Mouse (Mus musculus) left cerebral cortex, adult 11 months (tissue): ENCODE results near the gene Susd1.

Experiments used
- DNase-seq: peaks from one replicate; pipeline ENCODE4 v3.0.0; 2022; ENCODE audit warnings: low spot score

Gene Susd1

GRCm38 (mm10) chr4:59437990-59438854 lies at the start of gene Susd1:
Susd1 (minus strand) TSS chr4:59438633.
- DNase-seq: peak; percentile 33

DNA sequence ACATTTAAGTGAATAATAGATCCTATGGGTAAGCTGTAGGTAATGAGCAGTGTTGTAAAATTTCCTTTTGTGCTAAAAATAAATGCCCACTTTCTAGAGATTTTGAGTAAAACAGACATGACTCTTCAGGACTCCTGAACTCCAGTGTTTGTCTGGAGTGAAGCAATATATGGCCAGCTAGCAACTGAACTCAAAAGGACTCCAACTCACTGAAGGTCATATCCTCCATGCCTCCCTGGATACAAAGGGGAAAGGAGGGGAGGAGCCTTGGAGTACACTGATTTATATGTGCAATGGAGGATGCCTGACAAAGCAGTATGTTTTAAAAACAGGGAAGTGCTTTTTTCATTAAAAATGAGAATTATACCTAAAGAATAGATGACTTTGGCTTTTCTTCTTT lies 32.9 kb upstream of the Susd1 start:
- DNase-seq: no peak

DNA sequence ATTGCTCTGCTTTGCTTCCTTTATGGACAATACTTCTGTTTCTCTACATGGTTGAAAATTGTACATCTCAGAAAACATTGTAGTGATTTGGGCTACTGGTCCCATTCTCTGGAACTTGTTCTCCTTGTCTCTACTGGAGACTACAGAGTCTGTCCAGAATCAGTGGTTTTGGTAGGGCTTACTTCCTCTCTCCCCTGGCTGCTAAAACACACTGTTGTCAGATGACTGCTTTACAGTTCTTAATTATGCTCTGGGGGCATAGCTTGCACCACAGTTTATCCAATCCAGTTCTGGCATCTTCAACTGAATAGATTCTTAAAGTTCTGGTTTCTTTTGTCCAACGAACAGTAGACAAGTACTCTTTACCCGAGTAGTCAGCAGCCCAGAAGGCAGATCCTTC lies 27.0 kb upstream of the Susd1 start:
- DNase-seq: no peak

GRCm38 (mm10) chr4:59464661-59465060 lies 26.2 kb upstream of the Susd1 start:
- DNase-seq: no peak

DNA sequence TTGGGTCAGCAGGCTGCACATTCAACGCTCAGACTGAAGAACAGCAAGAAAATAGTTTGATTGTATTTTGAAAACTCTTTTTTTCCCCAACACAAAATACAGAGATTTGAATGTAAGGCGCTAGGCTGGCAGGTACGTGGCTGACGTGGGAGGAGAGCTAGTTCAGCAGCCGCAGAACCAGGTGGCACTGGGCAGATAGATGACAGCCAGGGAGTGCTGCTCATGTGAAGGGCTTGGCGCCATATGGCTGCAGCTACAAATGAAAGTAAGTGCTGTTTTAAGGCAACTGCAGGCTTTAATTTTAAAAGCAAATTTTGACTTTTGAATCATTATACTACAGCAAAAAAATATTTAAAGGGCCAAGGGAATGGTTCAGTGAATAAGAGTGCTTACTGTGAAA lies 24.1 kb upstream of the Susd1 start:
- peak; percentile 38 for DNase-seq

- no peak for DNase-seq
These were observed 22.8 kb upstream of the Susd1 start for GRCm38 (mm10) chr4:59461116-59461727.

GRCm38 (mm10) chr4:59459216-59459955 lies 21.0 kb upstream of the Susd1 start:
- no peak for DNase-seq

DNA sequence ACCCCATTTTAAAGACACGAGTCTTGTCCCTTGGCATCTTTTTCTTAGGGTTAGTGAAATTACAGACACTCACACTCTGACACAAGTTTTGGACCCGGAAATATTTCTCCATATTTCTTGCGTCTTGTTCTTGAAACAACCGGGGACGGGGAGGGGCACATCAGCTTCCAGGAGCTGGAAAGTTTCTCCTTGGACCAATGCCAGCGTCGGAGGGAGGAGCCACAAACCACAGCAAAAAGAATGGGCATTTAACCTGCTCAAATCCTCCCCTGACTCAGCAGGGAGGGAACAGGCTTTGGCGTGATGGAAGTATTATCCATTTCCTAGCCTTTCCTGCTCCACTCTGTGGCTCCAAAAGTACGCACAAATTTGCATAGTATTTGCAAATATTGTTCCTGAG lies 19.5 kb upstream of the Susd1 start:
- no peak for DNase-seq

GRCm38 (mm10) chr4:59457091-59457490 lies 18.7 kb upstream of the Susd1 start:
- no peak for DNase-seq

- DNase-seq: no peak
These were observed 17.0 kb upstream of the Susd1 start for GRCm38 (mm10) chr4:59455465-59455864.

GRCm38 (mm10) chr4:59454046-59454445 lies 15.6 kb upstream of the Susd1 start:
- no peak for DNase-seq

- no peak for DNase-seq
These were observed 14.1 kb upstream of the Susd1 start for GRCm38 (mm10) chr4:59452503-59452933.

DNA sequence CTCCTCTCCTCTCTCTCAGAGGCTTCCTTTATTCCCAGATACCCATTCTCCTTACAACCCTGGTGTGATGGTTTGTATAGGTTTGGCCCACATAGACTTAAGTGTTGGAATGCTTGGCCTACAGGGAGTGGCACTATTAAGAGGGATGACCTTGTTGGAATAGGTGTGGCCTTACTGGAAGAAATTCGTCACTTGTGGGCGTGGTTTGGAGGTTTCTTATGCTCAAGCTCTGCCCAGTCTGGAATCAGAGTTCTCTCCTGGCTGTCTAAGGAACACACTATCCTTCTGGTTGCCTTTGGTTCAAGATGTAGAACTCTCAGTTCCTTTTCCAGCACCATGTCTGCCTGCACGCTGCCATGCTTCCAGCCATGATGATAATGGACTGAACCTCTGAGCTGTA lies 12.5 kb upstream of the Susd1 start:
- no peak for DNase-seq

- DNase-seq: no peak
These were observed 11.9 kb upstream of the Susd1 start for GRCm38 (mm10) chr4:59450234-59450854.

GRCm38 (mm10) chr4:59447296-59447695 lies 8.9 kb upstream of the Susd1 start:
- DNase-seq: no peak

DNA sequence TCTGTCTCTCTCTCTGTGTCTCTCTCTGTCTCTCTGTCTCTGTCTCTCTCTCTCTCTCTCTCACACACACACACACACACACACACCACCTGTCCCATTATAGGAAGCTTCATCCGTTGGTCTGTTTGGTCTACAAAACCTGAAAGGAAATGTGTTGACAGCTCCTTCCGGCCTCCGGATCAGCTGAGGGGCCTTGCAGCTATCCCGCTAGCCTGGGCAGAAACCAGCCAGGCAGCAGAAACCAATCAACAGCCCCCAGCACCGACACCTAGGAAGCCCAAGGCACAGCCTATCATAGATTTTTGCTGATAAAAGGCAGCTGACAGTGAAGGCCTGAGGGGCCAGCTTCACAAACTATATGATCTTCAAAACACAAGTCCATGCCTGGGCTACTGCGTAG lies 7.1 kb upstream of the Susd1 start:
- DNase-seq: no peak

DNA sequence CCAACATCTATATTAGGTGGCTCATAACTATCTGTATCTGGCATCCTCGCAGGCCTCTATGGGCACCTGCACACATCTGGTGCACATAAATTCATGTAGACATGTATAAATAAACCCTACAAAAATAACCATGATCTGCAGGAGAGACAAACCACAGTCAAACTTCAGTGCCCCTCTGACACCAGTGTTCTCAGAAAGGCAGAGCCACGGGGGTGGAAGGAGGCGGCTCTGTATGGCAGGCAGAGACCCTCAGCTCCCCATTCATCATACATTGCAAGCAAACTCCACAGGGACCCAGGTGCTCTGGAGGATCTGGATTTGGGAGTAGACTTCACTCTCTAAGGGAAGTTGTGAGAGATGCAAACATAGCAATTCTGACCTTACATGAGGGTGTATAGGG lies 6.6 kb upstream of the Susd1 start:
- no peak for DNase-seq

DNA sequence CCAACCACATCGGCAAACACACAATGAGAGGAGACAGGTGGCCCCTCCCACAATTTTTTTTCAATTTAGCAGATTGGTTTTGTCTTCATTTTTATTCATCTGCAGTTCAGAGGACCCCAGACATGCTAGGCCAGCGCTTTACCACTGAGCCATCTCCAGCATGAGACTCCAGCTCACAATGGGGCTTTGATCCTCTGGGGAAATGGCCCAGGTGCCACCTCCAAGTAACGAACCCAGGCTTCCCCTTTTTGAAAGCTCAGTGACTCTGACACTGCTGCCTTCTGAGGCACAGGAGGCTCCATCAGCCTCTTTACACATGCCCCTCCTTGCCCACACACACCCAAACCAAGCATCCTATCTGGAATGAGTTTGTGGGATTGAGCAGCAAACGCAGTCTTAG lies 5.7 kb upstream of the Susd1 start:
- DNase-seq: no peak

DNA sequence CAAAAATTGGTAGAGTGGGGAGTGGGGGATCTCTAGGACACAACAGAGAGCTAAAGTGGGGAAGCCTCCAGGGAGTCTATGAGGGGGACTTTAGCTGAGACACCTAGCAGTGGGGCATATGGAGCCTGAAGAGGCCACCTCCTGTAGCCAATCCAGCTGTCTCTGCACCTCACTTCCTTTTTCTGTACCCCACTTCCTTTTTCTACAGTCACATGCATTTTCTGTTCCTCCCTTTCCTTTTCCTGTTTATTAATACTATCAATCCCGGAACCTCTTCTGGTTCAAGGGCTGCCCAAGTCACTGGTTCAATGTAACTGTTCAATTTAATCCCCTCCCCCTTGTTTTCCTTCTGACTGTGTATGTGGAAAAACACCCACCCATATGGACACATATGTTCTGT lies 2.8 kb upstream of the Susd1 start:
- no peak for DNase-seq

GRCm38 (mm10) chr4:59439960-59440359 lies 1.5 kb upstream of the Susd1 start:
- no peak for DNase-seq

- DNase-seq: no peak
These were observed 608 bp upstream of the Susd1 start for GRCm38 (mm10) chr4:59439041-59439440.

GRCm38 (mm10) chr4:59435951-59436350 lies 2.5 kb downstream of the Susd1 start:
- DNase-seq: no peak
